Mouse (Mus musculus) embryo, embryonic 11.5 days (tissue): Measurements from ENCODE around the gene Rc3h2.

Source experiments
- DNase-seq: peaks from one replicate; pipeline ENCODE4 v3.0.0-alpha.2; 2012; ENCODE audit warnings: low read depth, low spot score

Gene Rc3h2

DNA sequence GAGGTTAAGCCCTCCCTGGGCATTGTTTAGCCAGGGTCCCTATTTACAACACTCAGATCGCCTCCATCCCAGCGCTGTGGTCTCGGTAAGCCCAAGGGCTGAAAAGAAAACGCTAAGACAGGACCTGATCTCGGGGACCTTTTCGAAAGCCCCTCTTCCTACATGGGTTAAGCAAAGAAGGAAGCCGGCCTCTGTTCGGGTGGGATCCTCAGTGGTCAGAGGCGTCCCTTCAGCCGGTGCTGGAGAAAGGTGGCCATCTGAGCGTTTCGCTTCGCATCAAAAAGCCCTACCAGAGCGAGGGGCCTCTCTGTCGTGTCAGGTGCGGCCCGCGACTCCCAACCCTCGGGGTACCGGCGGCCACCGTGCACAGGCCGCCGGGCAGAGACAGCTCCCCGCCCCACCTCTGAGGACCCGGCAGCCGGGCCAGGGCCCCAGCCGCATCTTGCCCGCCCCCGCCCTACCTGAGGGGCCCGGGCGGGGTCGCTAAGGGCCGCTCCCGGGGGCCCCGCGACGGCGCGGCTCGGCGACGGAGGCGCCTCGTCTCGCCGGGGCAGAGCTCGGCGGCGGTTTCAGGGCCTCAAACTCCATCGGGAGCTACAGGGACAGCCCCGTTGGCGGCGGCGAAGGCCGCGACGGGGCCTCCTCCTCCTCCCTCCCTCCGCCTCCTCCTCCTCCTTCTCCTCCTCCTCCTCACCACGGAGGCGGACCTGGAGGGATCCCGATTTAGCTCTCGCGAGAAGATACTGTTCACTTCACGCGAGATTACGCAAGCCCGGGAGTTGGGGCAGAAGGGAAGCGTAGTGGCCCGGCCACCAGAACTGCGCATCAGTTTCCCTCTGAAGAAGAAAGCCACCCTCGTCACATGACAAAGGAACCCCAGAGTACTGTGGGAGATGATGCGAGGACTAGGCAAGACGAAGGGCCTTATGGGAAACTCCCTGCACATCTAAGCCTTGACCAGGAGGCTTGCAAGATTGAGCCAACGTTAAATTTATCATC lies at the start of gene Rc3h2:
Gene Rc3h2 (minus strand): TSS at position 598 of the 999 bp plus-strand sequence.
- DNase-seq = peak; percentile 96

DNA sequence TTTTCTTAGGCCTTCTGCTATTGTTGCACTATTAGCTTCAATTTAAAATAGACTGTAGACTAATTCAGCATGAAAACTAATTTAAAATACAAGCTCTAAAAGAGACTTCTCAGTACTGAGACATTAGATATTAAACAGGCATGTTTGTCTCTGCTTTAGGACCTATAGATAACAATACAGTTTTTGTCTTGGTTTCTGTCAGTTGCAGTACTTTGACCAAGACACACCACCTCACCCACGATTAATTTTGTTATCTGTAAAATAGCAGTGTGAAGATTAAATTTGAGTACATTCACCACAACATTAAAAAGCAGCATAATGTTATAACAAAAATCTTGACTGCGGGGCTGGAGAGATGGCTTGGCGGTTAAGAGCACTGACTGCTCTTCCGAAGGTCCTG lies 43.6 kb upstream of the Rc3h2 start:
- DNase-seq = no peak

DNA sequence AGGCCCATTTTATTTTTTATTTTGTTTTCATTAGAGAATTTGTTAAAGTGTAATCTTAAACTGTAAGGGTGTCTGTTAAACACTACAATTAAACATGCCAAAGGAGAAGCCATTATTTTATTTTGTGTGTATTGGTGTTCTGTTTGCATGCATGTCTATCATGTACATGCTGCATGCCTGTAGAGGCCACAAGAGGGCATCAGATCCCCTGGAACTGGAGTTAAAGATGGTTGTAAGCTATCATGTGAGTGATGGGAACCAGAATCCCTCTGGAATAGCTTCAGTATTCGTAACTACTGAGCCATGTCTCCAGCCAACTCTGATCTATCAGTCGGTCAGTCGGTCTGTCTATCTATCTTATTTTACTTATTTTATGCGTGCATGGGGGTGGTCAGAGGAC lies 38.0 kb upstream of the Rc3h2 start:
- no peak for DNase-seq

DNA sequence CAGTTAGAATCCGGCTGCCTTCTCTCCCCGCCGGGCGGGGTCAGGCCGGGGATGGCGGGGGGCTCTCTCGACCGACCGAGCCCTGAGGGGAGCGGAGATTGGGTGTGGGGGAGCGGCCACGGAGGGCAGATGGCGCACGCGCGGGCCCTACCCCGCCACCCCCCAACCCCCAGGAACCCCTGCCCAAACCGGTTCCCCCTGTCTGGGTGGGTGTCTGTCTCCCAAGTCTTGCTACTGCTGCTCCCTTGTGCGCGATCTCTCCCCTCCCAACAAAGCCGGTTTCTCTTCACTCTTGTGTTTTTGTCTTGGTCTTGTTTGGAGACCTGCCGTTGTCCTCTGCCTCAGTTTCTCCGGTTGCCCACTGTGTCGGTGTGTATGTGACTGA lies 29.7 kb upstream of the Rc3h2 start:
- DNase-seq = no peak

DNA sequence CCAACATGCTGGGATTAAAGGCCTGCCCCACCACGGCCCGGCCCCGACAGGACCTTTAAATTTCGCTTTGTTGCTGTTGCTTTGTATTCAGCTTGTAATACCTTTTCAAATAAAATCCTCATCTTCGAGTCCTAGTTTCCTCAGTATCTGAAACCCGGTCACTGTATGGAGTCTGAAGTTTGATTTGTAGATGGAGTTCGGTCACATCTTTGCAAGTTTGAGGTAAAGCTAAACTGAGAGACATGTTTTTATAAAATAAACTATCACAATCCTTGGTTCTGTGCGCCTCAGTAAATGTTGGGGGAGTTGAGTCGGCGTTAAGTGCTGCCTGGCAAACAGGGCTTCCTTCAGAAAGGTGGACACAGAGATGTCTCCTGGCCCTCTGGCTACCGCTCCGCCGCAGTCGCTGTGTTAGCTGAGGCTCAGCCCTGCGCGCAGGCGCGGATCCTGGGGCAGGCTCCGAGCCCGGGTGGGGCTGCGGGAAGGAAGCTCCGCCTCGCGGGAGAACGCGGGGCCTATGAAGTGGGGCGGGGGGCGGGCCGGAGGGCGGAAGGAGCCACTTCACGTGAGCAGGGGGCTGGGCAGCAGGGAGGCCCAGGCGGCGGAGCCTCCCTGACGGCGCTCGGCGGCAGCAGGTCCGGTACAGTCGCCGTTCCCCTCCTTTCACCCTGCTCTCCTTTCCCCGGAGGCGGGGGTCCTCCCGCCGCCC lies 29.1 kb upstream of the Rc3h2 start:
- peak; percentile 95 for DNase-seq

DNA sequence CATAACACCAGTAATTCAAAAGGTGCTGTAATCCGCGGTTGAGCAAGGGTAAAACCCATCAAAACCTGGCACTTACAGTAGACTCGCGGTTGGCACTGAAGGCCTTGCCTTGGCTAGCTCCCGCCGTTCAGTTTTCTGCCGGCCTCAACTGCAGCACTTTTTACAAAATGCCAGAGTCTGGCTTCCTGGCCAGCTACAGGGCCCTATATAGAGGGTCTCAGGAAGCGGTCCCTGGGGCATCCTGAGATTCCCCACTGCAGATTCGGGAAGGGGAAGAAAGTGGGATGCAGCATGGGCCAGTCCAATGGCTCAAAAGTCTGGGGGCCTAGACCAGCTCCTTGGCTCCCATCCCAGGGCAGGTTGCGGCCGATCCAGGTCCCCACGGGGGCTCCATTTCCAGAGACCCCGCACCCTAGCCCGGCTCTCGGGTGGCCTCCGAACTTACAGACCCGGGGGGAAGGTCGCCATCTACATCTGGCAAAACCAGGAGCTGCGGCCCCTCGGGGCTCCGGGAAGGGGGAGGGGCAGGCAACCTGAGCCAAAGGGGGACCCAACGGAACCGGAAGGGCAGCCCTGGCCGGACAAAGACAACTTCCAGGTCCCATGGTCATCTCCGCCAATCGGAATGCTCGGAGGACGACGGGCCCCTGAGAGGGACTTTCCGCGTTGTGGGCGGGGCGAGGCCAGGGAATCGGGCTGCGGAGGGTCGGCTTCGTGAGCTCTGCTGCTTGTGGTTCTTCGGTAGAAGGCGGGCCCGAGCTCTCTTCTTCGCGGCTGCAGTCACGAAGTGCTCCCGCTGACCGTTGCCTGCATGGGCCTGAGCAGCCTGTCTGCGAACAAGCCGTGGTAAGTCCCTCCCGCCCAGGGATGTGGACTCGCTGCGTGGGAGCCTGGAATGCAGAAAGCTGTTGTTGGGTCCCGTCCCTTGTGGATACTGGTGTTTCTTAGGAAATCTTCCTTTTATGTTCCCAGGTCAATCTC lies 20.2 kb upstream of the Rc3h2 start, which contains the start of the genes Zbtb26, Zbtb6 and Rabgap1:
Gene Zbtb26 (minus strand): TSS at position 525 of the 981 bp plus-strand sequence.
Gene Zbtb6 (minus strand): TSS at position 561 of the 981 bp plus-strand sequence.
Gene Rabgap1 (plus strand): TSS at position 669 of the 981 bp plus-strand sequence.
- DNase-seq = peak; percentile 93

DNA sequence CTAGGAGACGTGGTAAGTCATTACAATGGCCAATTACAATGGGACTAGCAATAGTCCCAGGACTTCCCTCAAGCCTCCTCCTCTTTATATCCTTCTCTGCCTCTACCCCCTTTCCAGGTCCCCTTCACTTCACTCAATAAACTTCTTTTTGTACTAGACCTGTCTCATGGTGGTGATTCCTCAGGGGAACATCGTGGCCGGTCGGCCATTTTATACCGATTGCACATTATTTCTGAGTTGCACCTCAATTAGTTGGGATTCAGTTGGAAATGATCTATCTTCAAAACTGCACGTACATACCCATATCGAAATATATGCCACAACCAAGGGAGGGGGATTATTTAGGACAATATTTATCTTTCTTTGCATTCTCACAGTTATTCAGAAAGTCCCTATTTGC lies 8.9 kb upstream of the Rc3h2 start:
- no peak for DNase-seq

DNA sequence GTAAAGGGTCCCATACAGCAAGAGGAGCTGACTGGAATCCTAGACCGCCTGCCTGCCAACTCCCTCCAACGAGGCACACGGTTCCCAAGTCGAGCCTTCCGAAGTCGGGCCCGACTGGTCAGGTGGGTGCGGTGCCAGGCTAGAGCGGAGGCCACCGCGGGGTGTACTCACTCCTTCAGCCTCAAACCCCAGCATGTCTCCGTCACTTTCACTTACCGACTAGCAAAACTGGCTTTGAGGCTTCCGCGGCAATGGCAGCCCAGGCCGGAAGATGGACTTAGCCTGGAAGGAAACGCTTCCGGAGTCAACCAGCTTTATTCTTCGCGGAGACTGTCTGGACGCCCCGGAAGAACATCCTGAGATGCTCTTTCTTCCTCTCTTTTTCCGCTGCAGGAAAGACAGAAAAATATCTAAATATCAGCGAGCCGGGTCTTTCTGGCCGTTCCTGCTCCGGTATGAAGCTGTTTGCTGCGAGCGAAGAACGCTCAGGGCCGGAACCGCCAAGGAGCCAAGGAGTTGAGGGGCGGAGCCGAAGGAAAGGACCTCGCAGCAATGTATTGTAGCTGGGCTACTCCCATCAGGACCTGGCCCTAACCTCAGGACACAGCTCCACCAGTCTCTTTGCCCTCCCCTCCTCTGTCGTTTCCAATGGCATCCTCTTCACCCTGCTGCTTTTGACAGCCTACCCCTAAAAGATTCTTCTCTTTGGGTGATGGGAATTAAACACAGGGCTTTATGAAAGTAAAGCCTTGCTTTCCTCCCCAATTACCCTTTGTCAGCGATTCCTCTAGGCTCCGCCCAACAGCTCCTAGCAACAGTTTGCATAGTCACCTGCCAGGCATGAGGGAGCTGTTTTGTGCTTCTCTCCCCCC lies 8.1 kb upstream of the Rc3h2 start:
- peak; percentile 75 for DNase-seq

DNA sequence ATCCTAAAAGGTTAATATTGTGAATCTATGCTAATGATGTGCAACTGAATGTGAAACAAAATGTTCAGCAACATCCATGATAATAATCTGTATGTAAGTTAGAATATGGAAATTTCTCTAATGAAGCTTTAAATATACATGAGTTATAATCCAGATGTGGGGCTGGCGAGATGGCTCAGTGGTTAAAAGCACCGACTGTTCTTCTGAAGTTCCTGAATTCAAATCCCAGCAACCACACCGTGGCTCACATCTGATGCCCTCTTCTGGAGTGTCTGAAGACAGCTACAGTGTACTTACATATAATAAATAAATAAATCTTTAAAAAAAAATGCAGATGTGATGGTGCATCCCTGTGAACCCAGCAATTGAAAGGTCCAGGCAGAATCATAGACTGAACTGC lies 968 bp upstream of the Rc3h2 start:
- no peak for DNase-seq

DNA sequence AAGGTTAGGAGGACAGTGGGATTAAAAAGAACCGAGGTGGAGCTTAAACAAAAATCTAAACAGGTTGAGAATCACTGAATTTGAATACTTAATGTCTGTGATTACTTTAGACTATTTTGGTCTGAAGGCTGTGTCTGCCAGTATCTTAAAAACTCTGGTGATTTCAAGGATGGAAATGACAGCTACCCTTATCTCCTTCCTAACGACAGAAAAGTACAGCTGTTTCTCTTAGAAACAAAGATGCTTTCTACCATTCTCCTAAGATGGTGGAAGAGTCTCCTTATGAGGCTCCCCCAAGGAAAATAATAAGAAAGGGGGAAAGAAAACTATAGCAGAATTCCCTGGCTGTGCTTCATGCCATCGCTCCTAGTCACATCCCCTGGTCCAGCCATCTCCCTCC lies 800 bp downstream of the Rc3h2 start:
- no peak for DNase-seq

DNA sequence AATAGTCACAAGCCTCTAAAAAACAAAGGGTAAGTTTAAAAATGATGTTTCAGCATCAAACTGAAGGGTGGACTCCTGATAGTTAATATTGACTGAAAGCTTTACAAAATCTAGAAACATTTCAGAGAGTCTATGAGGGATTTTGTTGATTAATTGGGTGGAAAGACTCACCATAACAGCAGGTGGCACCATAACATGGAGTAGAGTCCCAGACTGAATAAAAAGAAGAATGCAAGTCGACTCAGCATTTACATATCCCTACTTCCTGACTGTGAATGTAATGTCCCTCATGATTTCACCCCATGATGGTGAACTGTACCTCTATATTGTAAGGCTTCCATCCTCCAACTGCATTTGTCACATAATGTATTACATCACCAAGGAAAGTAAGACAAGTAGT lies 27.2 kb downstream of the Rc3h2 start:
- DNase-seq = no peak

DNA sequence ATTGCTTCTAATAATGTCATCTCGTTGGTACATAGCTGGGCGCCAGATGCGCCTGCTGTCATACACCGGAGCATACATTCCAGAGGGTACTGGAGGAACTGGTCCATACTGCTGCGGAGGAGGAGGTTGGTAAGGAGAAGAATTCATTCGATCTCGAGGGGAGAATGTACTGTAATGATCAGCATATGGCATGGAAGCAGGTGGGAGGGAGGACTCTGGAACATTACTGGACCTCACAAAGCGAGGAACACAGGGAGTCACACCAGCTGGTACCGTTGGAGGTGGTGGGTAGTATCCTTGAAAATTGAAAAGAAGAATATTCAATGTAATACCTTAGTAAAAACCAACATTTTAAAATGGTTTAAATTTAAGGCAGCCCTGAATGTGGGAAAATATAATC lies 39.8 kb downstream of the Rc3h2 start:
- DNase-seq = no peak

DNA sequence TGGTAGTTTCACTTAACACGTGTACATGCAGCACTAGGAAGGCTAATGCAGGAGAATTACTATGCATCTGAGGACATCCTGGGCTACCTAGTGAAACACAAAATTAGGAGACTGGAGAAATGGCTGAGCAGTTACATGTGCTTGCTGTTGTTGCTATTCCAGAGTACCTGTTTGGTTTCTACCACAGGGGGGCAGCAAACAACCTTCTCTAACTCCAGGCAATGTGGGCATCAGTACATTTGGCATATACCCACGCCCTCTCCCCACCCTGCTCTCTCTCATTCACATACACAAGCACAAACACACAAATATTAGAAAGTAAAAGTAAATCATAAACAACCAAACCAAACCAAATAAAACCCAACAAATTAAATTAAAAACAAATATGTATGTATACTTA lies 42.5 kb downstream of the Rc3h2 start:
- peak; percentile 40 for DNase-seq

DNA sequence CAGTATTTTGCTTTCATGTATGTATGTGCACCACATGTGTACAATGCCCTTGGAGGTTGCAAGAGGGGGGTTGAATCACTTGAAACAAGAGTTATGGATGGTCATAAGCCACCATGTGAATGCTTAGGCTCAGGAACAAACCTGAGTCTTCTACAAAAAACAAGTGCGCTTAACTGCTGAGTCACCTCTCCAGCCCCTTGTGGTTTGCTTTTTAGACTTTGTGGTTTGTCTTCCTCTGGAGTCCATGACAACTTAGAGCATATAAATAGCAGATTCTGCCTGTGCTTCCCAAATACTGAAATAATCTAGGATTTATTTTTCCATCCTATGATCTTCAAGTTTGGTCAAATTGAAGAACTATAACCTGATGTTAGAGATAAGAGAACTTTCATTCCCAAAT lies 46.7 kb downstream of the Rc3h2 start:
- DNase-seq = no peak

DNA sequence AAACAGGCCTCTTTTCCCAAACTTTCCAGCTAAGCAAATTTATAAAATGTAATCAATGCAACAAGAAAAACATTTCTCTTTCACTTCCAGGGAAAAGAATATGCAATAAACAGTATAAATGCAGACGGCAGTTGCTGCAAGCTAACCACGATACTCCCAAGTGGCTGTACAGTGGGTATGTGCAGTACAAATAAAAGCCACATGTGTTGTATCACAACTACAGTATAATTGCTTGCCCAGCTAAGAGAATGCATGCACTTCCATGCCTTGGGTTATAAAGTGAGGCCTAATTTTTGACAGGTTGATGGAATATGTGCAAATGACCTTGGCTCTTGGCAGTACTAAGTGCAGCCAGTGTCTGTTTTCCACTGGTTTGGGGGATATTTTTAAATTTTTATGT lies 52.1 kb downstream of the Rc3h2 start:
- no peak for DNase-seq

DNA sequence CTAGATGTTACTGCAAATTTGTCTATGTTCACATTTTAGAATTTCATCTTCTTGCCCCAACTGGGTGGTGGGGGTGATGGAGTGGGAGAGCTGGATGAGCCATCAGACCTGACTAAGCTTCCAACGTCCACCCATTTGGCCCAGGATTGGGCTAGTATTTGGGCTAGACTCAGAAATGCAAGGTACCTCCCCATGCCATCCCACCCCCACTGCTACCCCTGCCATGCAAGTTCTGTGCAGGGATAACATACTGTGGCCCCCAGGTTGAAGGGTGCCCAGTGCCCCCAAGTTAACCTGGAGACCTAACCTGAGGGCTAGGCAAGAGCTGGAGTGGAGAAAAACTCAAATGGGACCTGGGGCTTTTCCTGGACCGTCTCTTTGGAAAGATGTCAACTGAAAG lies 62.8 kb downstream of the Rc3h2 start:
- no peak for DNase-seq

DNA sequence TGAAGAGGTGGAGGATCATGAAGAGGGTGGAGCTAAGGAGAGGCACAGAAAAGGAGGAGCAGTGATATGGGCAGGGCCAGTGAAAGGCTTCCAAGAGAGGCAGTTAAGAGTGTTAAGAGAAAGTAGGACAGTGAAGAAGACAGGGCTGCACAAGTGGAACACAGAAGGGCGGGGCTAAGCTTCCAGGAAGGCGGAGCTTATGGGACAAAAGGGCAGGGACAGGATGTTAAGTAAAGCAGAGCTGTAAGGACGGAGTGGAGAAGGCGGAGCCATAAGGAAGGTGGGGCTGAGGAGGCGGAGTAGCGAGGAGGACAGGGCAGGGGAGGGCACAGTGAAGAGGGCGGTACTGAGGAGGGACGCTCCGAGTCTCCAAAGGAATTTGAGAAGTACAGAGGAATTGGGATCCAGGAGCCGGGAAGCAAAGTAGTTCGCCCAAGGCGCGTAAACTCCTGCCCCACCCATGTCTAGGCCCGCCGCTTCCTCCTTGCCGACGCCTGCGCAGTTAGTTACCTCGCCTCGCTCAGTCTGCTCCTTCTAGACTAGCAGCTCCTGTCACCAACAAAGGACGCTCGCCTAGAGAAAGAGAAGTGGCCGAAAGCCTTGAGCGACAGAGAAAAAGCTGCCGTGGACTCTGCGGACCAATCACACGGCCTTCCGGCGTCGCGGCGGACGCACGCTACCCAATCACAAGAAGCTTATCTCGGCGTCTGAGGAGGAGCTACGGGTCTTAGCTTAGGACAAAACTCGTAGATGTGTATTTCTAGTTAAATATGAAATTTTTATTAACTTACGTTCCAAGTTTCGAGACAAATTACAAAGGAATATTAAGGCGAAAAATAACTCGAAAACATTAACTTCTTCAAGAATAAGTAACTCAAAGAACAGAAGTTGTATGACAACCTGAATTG lies 63.8 kb downstream of the Rc3h2 start, which contains the start of gene Pdcl:
Gene Pdcl (minus strand): TSS at position 700 of the 908 bp plus-strand sequence.
- peak; percentile 86 for DNase-seq

DNA sequence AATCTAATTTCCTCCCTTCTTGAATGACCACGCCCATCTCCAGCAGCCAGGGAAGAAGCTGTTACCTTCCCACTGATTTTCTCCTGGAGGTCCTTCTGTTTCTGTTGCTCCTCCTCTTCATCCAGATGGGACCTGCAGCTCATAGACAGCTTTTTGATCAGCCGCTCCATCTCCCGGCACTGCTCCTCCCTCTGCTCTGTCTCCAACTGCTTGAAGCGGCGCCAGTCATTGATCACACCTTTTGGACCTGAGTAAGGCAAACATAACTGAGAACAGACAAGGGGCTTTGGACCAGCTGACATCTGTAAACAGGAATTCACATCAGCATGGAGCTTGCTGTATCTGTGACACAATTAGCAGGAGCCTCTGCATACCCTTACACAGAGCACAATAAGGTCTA lies 67.1 kb downstream of the Rc3h2 start:
- DNase-seq = no peak

DNA sequence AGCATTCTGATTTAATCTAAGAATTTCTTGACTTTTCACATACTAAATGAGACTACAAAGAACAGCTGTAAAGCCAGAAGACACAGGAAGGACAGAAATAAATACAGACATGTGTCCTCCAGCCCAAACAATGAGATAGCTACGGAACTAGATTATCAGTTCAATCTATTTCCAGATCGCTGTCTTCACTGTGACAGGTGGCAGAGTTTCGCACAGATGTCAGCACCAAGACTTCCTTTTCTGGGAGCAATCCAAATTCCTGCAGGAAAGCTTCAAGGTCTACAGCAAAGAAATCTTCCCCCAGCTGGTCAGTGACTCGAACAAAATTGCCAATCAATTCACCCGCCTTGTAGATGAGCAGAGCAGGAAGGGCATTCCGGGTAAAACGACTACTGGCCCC lies 71.0 kb downstream of the Rc3h2 start:
- DNase-seq = no peak
